Mouse (Mus musculus): ENCODE measurements around the gene Ext2.

DNA sequence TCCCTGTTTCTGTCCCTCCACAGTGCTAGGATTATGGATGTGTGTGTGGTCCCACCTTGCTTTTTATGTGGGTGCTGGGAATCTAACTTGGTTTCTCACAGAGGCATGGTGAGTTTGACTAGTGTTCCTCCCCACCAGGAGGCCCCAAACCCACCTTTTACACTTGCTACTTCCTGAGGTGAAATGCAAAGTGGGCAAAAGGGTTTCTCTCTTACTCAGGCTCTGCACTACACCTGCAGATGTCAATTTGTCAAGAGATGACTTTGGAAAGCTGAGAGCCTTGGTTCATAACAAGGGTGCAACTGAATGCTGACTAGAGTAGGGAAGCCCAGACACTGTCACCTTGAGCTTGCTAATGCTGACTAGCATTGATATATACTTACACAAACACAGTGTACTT is 109.1 kb downstream of the Ext2 start:
- TF ChIP-seq CTCF (IDR thresholded peaks at IDR 0.05; ENCODE audit: control insufficient read depth, insufficient read depth, insufficient read length) (no peak), MYOD1 (IDR thresholded peaks at IDR 0.05; ENCODE audit: control insufficient read depth, insufficient read length, low read depth) (no peak)

Measured in C2C12 (cell line).